Mouse (Mus musculus) ES-Bruce4 (cell line): Measurements from ENCODE around the gene Mid1. TPM values are rescaled to one million over a fixed set of nuclear protein-coding genes. Genes with fewer than 3 reads are reported as not detected.
A peak's percentile ranks its signal among the peaks of the same experiment; 100 is the strongest.
"Not testable (repeated sequence)": the region's sequence is repeated elsewhere in the genome, so short reads cannot be mapped to it uniquely, and the experiment has no call there.

Experiments
- H3K27ac ChIP-seq: 2 replicates; pipeline ENCODE4 v1.5.1; 2012; ENCODE audit warnings: low read length, inconsistent platforms; ENCODE audit not compliant: insufficient read depth
- H3K27me3 ChIP-seq: 2 replicates; pipeline ENCODE4 v1.6.1; 2012; ENCODE audit warnings: mild to moderate bottlenecking, low read length, inconsistent platforms; ENCODE audit not compliant: control insufficient read depth, poor library complexity, insufficient read depth, severe bottlenecking
- H3K36me3 ChIP-seq: 2 replicates; pipeline ENCODE4 v1.6.1; 2012; ENCODE audit warnings: inconsistent platforms, mild to moderate bottlenecking, low read length, moderate library complexity; ENCODE audit not compliant: control insufficient read depth, poor library complexity, insufficient read depth, severe bottlenecking
- H3K4me1 ChIP-seq: one replicate; pipeline ENCODE4 v1.8.1; 2011; ENCODE audit warnings: low read length; ENCODE audit not compliant: control insufficient read depth, insufficient read depth
- H3K4me3 ChIP-seq: 2 replicates; pipeline ENCODE4 v1.5.1; 2011; ENCODE audit warnings: low read depth, mild to moderate bottlenecking, low read length
- H3K9ac ChIP-seq: 2 replicates; pipeline ENCODE4 v1.6.1; 2012; ENCODE audit warnings: low read depth, mild to moderate bottlenecking, inconsistent platforms; ENCODE audit not compliant: poor library complexity, severe bottlenecking
- H3K9me3 ChIP-seq: replicated peaks from 2 replicates; pipeline ENCODE4 v1.6.1; 2012; ENCODE audit warnings: mild to moderate bottlenecking, low read length, inconsistent platforms; ENCODE audit not compliant: control insufficient read depth, poor library complexity, insufficient read depth, severe bottlenecking
- polyA plus RNA-seq: library from polyadenylated mRNA; stranded (reverse); fragments of >200 nt; gene quantifications from 2 replicates; pipeline ENCODE4 v1.2.4, GENCODE M21; 2011; ENCODE audit warnings: low read depth; ENCODE audit not compliant: missing spikeins, insufficient read depth, insufficient read length

Mid1 gene
- polyA plus RNA-seq, 1 experiment: 125 TPM

GRCm38 (mm10) chrX:170000642-170001387, 315.8 kb downstream of the Mid1 start:
- peak overlapping the region; percentile 26 for H3K9ac ChIP-seq
- peak overlapping the region; percentile 92 for H3K27ac ChIP-seq
- H3K36me3 ChIP-seq, H3K4me3 ChIP-seq, H3K9me3 ChIP-seq, H3K27me3 ChIP-seq: not testable (repeated sequence)
- peaks cover 15% of the 10 kb centered on the region for H3K4me1 ChIP-seq

- not testable (repeated sequence) for H3K9ac ChIP-seq, H3K36me3 ChIP-seq, H3K27me3 ChIP-seq, H3K4me3 ChIP-seq, H3K9me3 ChIP-seq
- Histone ChIP-seq H3K4me1 (peaks cover 15% of the 10 kb centered on the region), H3K27ac (0 out of 2 replicates have a peak overlapping the region, but pooled peaks have one; percentile 92)
Observed at GRCm38 (mm10) chrX:170001388-170001695, 316.3 kb downstream of the Mid1 start.

DNA sequence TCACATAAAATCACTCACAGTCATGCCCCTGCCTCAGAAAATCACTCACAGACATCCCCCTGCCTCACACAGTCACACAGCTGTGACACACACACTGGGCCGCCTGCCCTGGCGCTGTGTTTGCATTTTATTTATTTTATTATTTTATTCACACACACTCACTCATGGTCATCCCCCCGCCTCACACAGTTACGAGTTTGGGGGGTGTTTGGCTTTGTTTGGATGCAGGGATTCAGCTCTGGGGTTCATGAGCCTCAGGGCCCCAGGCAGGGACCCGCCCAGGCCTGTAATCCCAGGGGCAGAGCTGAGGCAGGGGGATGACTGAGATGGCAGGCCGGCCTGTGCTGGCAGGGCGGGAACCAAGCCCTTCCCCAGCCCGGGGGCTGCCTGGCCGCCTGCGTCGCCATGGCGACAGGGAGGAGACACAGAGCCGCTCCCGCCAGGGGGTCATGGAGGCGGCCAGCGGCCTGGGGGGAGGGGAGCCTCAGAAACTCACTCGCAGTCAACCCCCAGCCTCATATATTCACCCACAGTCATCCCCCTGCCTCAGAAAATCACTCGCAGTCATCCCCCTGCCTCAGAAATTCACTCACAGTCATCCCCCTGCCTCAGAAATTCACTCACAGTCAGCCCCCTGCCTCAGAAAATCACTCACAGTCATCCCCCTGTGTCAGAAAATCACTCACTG, 317.7 kb downstream of the Mid1 start:
- Histone ChIP-seq H3K4me1 (peaks cover 15% of the 10 kb centered on the region), H3K27ac (peak overlapping the region; percentile 72)
- H3K27me3 ChIP-seq: not testable (repeated sequence)

GRCm38 (mm10) chrX:170003536-170003935, 318.5 kb downstream of the Mid1 start:
- Histone ChIP-seq H3K27ac (peak overlapping the region; percentile 21), H3K4me1 (peaks cover 15% of the 10 kb centered on the region)
- H3K36me3 ChIP-seq, H3K27me3 ChIP-seq, H3K4me3 ChIP-seq, H3K9me3 ChIP-seq, H3K9ac ChIP-seq: not testable (repeated sequence)

More for the DNA sequence above, 317.7 kb downstream of the Mid1 start:
- H3K9ac ChIP-seq, H3K36me3 ChIP-seq, H3K4me3 ChIP-seq, H3K9me3 ChIP-seq: not testable (repeated sequence)

GRCm38 (mm10) chrX:170004236-170004635, 319.2 kb downstream of the Mid1 start:
- H3K27ac ChIP-seq: peak overlapping the region; percentile 38
- H3K9me3 ChIP-seq: not testable (repeated sequence)

GRCm38 (mm10) chrX:170004793-170005192, 319.8 kb downstream of the Mid1 start:
- Histone ChIP-seq H3K4me1 (peaks cover 11% of the 10 kb centered on the region), H3K27ac (peak overlapping the region; percentile 38), H3K9ac (peak overlapping the region; percentile 11)
- H3K4me3 ChIP-seq, H3K36me3 ChIP-seq, H3K9me3 ChIP-seq, H3K27me3 ChIP-seq: not testable (repeated sequence)

More at GRCm38 (mm10) chrX:170004236-170004635, 319.2 kb downstream of the Mid1 start:
- not testable (repeated sequence) for H3K27me3 ChIP-seq, H3K4me3 ChIP-seq, H3K36me3 ChIP-seq
- peaks cover 12% of the 10 kb centered on the region for H3K4me1 ChIP-seq
- peak overlapping the region; percentile 11 for H3K9ac ChIP-seq

- H3K4me1 ChIP-seq: peaks cover 11% of the 10 kb centered on the region
Observed at GRCm38 (mm10) chrX:170005194-170005593, 320.2 kb downstream of the Mid1 start.

GRCm38 (mm10) chrX:170005695-170006297, 320.8 kb downstream of the Mid1 start:
- H3K9me3 ChIP-seq, H3K4me1 ChIP-seq, H3K4me3 ChIP-seq, H3K36me3 ChIP-seq, H3K27me3 ChIP-seq: not testable (repeated sequence)
- H3K27ac ChIP-seq: peak overlapping the region; percentile 57
- H3K9ac ChIP-seq: peak overlapping the region; percentile 21; the same call in 1 of the 2 replicates

More at GRCm38 (mm10) chrX:170005194-170005593, 320.2 kb downstream of the Mid1 start:
- not testable (repeated sequence) for H3K36me3 ChIP-seq, H3K4me3 ChIP-seq, H3K9me3 ChIP-seq, H3K27me3 ChIP-seq
- H3K9ac ChIP-seq: peak overlapping the region; percentile 21; the same call in 1 of the 2 replicates
- peak overlapping the region; percentile 57 for H3K27ac ChIP-seq

GRCm38 (mm10) chrX:170006694-170007247, 321.8 kb downstream of the Mid1 start:
- Histone ChIP-seq H3K36me3 (peaks cover 19% of the 10 kb centered on the region), H3K27ac (peak overlapping the region; percentile 68), H3K9me3 (peaks cover 14% of the 10 kb centered on the region), H3K9ac (peak overlapping the region; percentile 8)
- not testable (repeated sequence) for H3K27me3 ChIP-seq, H3K4me3 ChIP-seq, H3K4me1 ChIP-seq
